Mouse (Mus musculus): ENCODE measurements at regions not wholly inside any gene's neighbourhood (a gene's known extent, or its start where the extent isn't known, plus 50 kb on each side); places are given as distances from the start of the nearest gene placed in this dataset.

GRCm38 (mm10) chr11:56442381-56442780 is 401.6 kb upstream of the Nmur2 start:
- DNase-seq, result no peak

GRCm38 (mm10) chr11:56441071-56441470 is 400.3 kb upstream of the Nmur2 start:
- DNase-seq, result no peak

GRCm38 (mm10) chr11:56431089-56431488 is 390.3 kb upstream of the Nmur2 start:
- DNase-seq, result no peak

- no peak for DNase-seq
These were observed 344.0 kb upstream of the Nmur2 start for GRCm38 (mm10) chr11:56384761-56385160.

- DNase-seq, result no peak
These were observed 336.7 kb upstream of the Nmur2 start for GRCm38 (mm10) chr11:56377535-56377934.

- no peak for DNase-seq
These were observed 333.5 kb upstream of the Nmur2 start for GRCm38 (mm10) chr11:56374329-56374728.

- no peak for DNase-seq
These were observed 332.8 kb upstream of the Nmur2 start for GRCm38 (mm10) chr11:56373624-56374023.

- DNase-seq, result no peak
These were observed 316.9 kb upstream of the Nmur2 start for GRCm38 (mm10) chr11:56357690-56358089.

GRCm38 (mm10) chr11:56351798-56352366 is 311.1 kb upstream of the Nmur2 start:
- no peak for DNase-seq

GRCm38 (mm10) chr11:56351231-56351630 is 310.4 kb upstream of the Nmur2 start:
- no peak for DNase-seq

- DNase-seq, result no peak
These were observed 309.0 kb upstream of the Nmur2 start for GRCm38 (mm10) chr11:56349766-56350165.

- DNase-seq, result no peak
These were observed 307.6 kb upstream of the Nmur2 start for GRCm38 (mm10) chr11:56348408-56348807.

GRCm38 (mm10) chr11:56343083-56343482 is 302.3 kb upstream of the Nmur2 start:
- DNase-seq, result no peak

- no peak for DNase-seq
These were observed 300.9 kb upstream of the Nmur2 start for GRCm38 (mm10) chr11:56341731-56342130.

GRCm38 (mm10) chr11:56341040-56341439 is 300.2 kb upstream of the Nmur2 start:
- DNase-seq, result no peak

- no peak for DNase-seq
These were observed 297.7 kb upstream of the Nmur2 start for GRCm38 (mm10) chr11:56338511-56338910.

- DNase-seq, result no peak
These were observed 295.1 kb upstream of the Nmur2 start for GRCm38 (mm10) chr11:56335937-56336336.

- DNase-seq, result no peak
These were observed 279.5 kb upstream of the Nmur2 start for GRCm38 (mm10) chr11:56320293-56320692.

GRCm38 (mm10) chr11:56315221-56315987 is 274.6 kb upstream of the Nmur2 start:
- DNase-seq, result no peak

GRCm38 (mm10) chr11:56309549-56309948 is 268.7 kb upstream of the Nmur2 start:
- no peak for DNase-seq

- no peak for DNase-seq
These were observed 267.7 kb upstream of the Nmur2 start for GRCm38 (mm10) chr11:56308383-56309105.

GRCm38 (mm10) chr11:56307051-56307450 is 266.2 kb upstream of the Nmur2 start:
- no peak for DNase-seq

- no peak for DNase-seq
These were observed 250.1 kb upstream of the Nmur2 start for GRCm38 (mm10) chr11:56290651-56291578.

All from thymus, postnatal 14 days (tissue).